Mouse (Mus musculus): ENCODE data around the gene Csgalnact2. TPM values are rescaled to one million over a fixed set of nuclear protein-coding genes. Genes with fewer than 3 reads are reported as not detected.

The Csgalnact2 gene
- 10 to 100 TPM; 18.8 to 26.8 (median 23.1) TPM for total RNA-seq (2022)

DNA sequence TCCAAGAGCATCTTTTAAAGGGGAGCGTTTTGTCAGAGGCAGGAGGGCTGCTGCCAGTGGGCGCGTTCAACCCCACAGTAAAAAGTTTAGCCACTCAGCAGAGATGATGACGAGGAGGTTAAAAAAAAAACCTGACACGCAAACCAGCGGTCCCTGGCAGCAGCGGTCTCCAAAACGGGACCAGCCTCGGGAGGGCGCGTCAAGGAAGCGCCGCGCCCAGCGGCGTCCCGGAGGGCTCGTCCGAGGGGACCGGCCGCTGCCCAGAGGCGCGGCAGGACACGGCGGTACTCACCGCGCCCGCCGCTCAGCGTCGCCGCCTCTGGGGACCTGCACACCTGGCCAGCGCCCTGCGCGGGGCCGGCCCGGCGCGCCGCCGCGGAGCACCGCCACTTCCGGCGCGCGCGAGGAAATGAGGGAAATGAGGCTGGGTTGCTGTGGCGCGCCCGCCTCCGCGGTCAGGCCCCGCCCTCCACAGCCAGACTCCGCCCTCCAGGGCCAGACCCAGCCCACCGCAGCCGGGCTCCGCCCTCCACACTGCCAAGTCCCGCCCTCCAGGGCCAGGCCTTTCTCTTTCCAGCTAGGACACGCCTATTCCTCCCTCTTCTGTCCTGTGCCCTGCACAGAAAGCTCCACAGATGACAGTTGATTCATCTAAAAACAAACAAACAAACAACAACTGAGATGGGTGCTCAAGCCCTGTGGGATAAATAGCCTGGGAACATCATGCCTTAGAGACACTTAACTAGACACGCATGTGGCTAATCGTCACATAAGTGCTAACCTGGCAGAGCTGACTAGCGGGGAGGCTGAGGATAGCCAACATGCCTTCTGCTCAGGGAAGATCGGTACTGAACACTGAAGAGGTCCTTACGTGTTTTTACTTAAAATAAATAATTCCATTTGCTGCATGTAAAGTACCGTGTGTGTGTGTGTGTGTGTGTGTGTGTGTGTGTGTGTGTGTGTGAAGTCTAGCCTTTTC, at the start of gene Csgalnact2:
Csgalnact2 (minus strand) TSS at position 410 of the 979 bp plus-strand sequence.
- peak; percentile 89 for DNase-seq

GRCm38 (mm10) chr6:118188599-118188998, 49.7 kb upstream of the Csgalnact2 start:
- no peak for DNase-seq

DNA sequence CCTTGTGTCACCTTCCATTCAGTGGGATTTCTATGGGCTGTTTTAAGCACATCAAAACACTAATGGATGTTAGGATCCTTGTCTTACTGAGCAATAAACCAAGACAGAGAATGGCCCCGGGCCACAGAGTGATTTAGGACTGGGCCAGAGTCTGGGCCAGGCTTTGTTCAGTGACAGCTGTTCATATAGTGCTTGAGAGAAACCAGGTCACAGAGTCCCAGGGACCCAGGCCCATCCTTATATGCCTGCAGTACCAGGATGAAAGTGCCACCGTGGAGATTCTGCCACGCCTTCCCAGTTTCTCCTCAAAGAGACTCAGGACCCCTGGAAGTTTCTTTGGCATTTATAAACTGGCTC, 48.3 kb upstream of the Csgalnact2 start:
- no peak for DNase-seq

DNA sequence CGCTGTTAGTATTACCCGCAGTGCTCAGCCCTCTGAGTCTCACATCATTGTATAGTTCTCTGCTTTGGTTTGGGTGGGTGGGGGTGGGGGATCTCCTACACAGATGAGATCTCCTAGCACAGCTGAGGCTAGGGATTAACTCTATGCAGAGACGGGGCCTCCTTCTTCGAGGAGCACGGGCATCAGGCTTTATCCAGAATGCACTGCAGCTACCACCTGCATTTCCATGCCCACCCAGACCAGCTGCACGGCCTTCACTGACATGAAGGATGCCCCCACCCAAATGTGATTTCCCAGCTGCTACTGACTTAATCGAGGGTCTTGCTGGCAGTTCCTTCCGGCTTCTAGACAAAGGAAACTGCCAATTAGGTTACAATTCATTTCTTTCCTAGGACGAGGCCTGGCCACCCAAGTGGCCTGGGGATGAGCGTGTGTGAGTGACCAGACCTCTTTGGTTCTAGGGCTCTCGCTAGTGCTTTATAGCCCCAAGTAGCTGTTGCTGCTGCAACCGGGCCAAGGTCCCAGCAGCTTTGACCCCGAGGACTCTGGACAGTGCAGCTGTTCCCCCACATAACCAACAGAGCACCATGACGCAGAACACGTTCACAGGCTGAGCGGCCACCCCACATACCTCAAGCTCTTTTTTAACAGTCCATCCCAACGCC, 47.8 kb upstream of the Csgalnact2 start:
- DNase-seq, result no peak

DNA sequence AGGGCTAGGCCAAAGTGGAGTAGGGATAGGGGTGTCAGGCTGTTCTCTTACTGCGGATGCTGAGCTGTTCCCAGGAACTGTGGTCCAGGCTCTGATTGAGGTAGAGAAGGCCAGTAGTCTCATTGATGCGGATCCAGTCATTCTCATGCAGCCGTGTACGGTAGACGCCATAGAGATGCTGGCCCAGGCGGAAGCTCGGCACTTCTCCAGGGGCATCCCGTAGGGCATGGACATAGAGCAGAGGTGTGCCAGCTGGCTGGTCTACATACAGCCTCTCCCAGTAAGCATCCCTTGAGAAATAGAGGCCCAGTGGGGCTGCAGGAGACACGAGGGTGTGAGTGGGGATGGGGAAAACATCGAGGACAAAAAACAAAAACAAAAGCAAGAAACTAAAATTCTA, 45.2 kb upstream of the Csgalnact2 start:
- no peak for DNase-seq

- no peak for DNase-seq
These were observed 41.1 kb upstream of the Csgalnact2 start for GRCm38 (mm10) chr6:118180085-118180423.

DNA sequence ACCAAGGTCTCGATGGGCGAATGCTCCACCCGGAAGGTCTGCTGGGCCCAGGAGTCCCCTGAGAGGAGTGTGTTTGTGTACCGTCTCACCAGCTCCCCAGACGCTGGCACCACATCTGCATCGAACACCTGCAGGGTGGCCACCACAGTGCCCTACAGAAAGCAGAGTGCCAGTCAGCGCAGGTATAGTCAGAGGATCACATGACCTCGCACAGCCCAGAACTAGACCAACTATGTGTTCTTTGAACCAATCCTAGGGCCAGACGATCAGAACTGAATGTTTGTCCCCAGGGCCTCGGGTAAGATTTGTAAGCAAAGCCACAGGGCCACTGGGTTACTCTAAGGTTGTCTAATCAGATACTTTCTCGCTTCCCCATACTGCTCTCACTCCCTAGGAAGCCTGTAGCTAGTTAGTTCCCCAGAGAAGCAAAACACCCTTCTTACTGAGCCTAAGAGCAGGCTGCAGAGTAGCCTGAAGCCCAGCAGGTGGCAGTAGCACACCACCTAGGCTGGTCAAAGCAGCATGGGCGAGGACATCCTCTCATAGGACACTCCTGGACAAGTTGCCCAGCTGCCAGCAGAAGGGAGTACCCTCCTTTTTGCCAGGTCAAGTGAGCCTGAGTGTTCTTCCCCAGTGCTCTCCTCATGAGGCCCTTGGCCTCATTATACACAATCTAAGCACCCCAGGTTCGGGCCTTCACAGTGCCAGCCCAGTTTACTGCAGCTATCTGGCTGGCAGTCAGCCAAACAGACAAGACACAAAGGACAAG, 40.6 kb upstream of the Csgalnact2 start:
- DNase-seq, result peak; percentile 48

DNA sequence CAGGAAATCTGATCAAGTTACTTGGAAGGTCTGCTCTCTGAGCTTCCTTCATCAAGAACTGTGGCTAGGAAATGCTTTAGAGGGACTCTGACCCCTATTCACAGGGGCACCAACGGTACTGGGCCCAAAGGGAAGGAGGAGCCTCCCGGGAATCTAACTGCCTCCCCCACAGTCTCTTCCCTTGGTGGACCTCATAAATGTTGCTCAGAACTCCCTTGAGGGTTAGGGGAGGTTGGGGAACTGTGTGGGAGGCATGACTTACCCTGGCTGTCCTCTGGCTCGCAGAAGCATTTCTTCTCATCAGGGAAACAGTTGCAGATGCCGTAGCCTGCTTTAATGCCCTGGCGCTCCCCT, 35.0 kb upstream of the Csgalnact2 start:
- no peak for DNase-seq

- DNase-seq, result no peak
These were observed 34.5 kb upstream of the Csgalnact2 start for GRCm38 (mm10) chr6:118173251-118173974.

GRCm38 (mm10) chr6:118171386-118171785, 32.4 kb upstream of the Csgalnact2 start:
- no peak for DNase-seq

- no peak for DNase-seq
These were observed 29.2 kb upstream of the Csgalnact2 start for GRCm38 (mm10) chr6:118168106-118168505.

DNA sequence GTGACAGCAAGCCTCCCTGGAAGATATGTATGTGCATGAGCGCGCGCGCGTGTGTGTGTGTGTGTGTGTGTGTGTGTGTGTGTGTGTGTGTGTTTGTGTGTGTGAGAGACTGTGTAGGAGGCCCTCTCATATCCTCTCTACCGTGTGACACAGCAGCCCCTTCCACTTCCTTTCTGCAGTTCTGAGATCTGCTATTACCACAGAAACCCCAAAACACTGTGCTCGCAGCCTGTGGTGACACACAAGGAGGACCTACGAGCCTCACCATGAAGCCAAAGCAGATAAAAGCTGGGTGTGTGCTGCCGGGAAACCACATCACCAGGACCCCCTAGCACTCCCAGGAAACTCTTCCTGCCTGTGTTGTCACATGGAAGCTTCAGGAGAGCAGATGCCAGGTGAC, 28.1 kb upstream of the Csgalnact2 start:
- DNase-seq, result no peak

GRCm38 (mm10) chr6:118165516-118165915, 26.6 kb upstream of the Csgalnact2 start:
- DNase-seq, result no peak

DNA sequence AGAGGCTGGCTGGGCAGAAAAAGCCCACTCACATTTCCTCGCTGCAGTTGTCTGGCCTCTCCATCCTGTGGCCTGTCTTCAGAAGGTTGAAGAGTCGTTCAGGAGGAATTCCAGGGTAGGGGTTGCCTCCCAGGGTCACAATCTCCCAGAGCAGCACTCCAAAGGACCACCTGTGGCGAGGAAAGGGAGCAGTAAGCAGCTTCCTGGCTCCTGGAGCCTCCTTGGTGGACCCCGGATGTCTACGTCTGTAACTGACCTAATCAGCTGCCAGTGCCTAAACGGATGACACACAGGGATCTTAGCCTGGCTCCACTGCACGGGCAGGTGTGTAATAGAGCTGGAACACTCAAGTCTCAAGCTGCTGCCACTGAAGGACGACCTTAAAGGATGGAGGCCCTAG, 25.8 kb upstream of the Csgalnact2 start:
- no peak for DNase-seq

- no peak for DNase-seq
These were observed 24.1 kb upstream of the Csgalnact2 start for GRCm38 (mm10) chr6:118163086-118163485.

GRCm38 (mm10) chr6:118162457-118163082, 23.6 kb upstream of the Csgalnact2 start:
- no peak for DNase-seq

DNA sequence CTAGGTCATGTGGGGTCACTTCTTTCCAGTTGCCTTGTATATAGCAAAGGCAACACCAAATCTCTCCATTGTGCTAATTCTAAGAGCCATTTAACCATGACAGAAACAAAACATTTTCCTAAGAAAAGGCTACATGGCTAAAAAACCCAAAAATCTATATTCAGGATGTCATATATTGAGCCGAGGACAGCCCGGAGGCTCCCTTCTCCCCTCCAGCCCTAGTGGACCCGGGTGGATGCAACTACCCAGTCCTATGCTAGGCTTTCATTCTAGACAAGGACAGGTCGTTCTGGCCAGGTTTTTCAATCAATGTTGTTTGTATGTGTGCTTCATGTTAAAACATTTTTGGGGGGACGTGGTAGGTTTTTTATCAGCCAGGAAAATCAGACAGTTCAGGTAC, 14.2 kb upstream of the Csgalnact2 start:
- DNase-seq, result no peak

GRCm38 (mm10) chr6:118150988-118151387, 12.0 kb upstream of the Csgalnact2 start:
- DNase-seq, result no peak

DNA sequence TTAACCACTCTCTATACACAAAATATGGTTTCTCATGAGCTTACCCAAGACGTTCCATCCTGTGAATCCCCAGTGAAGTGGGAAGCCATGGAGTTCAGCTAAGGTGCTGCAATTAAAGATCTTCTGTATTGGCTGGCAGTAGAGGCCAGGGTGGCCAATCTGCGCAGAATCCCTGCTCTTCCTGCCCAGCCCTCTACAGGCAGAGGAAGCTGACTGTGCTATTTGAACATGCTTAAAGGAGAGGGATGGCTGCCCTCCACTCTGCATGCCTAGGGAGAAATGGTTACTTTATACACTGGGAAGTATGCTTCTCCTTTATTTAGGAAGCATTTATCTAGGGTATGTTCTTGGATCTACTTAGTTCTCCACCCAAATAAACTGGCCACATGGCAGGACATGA, 11.6 kb upstream of the Csgalnact2 start:
- no peak for DNase-seq

DNA sequence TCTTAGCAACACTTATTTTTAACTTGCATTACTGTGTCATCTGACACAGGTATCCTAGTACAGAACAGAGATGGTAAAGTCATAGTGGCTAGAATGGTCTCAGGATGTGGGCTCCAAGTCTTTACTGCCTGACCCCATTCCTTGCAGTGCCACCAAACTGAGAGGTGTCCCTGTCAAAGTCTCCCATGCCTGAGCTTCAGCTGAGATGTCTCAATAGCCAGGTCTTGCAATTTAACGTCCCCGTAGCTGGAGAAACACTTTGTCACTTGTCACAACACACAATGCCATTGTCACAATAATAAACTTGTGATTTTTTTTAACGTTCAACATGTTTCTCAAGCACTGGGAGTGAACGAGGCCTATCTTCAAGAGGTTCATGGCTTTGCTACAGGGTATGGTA, 11.2 kb upstream of the Csgalnact2 start:
- DNase-seq, result no peak

DNA sequence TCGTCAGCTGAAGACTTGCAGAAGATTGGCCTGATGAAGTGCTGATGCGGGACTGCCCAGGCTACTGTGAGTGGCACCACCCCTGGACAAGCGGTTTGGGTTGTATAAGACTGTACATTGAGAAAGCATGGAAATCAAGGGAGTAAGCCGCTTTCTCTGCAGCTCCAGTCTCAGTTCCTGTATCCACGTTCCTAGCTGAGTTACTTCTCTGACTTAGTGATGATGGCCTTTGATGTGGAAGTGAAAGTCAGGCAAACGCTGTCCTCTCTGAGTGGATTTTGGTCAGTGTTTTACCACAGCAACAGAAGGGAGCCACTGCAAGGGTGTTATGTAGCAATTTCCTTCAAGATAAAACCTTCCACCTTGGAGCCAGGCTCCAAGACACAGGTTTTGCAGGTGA, 2.0 kb upstream of the Csgalnact2 start:
- no peak for DNase-seq

DNA sequence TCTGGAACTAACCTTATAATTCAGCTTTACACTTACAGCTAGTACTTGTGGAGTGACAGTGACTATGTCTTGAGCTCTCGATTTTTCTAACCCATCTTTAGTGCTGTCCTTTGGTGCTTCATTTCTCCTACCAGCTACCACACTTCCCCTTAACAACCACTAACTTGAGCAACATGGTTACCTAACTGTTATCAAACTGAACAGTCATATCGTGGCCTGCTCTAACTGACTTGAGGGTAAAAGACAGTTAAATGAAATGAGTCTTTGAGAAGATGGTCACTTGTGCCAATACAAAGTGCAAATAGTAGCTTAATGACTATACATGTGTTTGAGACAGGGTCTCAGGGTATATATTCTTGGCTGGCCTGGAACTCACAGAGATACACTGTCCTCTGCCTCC, 1.8 kb downstream of the Csgalnact2 start:
- no peak for DNase-seq

Measured in adrenal gland, adult 8-10 months (tissue).